Mouse (Mus musculus) E14TG2a.4 (cell line): Measurements from ENCODE around the gene Car12.

Source experiments
- CTCF ChIP-seq: conservative IDR thresholded peaks from 2 replicates; pipeline ENCODE4 v1.5.1; 2014; ENCODE audit warnings: low read length
- NANOG ChIP-seq: IDR thresholded peaks from 2 replicates; pipeline ENCODE4 v1.6.1; 2014; ENCODE audit warnings: borderline replicate concordance, low read length, mixed read lengths

GRCm38 (mm10) chr9:66744531-66744930 is 31.0 kb downstream of the Car12 start:
- TF ChIP-seq CTCF (no peak), NANOG (no peak)
